In the genomic region with DNA sequence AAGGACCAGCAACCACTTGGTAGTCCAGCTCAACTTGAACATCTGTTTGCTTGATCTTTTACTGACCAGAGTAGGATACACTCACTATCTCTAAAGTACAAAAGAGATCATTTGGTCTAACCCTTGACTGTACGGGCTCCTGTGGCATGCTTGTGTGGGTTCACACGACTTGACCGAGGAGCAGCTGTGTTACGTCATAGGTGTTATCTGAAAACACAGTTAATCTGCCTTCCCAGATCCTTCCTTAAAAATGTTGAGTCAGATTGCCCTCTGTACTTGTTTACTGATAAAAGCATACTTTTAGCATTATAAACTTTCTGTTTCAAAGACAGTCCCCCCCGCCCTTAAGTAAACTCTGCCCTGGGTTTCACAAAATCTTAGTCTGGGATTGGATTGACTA, we compare ENCODE assay signal across 29 mouse cellular contexts. TPM values are rescaled to one million over a fixed set of nuclear protein-coding genes. Genes with fewer than 3 reads are reported as not detected.
A peak's percentile ranks its signal among the peaks of the same experiment; 100 is the strongest.
DNase-seq lines count a peak whose midpoint lies in the region; ATAC-seq and TF ChIP-seq lines count a peak whose summit lies in the region.
"Had no signal": no experiment of that assay in that cellular context is flagged by ENCODE, and none has a peak within 500 bp of the region (broad histone marks: within the 10 kb centered on the region; RNA-seq: fewer than 3 reads in every experiment).

No protein-coding gene starts in this region.

- H3K4me3 ChIP-seq in liver, adult 2 months (ENCODE audit: insufficient read depth, low read depth, low read length), result no peak overlapping the region
- no peak overlapping the region for H3K4me3 ChIP-seq in intestine, embryonic 15.5 days (replicated peaks)
- no peak overlapping the region for H3K4me3 ChIP-seq in liver, embryonic 14.5 days (ENCODE audit: insufficient read depth in 1 of 2, low read depth in 2 of 2, low read length in 2 of 2)
- H3K4me3 ChIP-seq in hindbrain, embryonic 14.5 days (replicated peaks; ENCODE audit: low read length), result no peak overlapping the region
- H3K4me3 ChIP-seq: embryonic facial prominence, embryonic 12.5 days; forebrain, embryonic 15.5 days; heart, embryonic 15.5 days; layer of hippocampus, adult 2 months; limb, embryonic 15.5 days; midbrain, embryonic 13.5 days; neural tube, embryonic 13.5 days had no signal

- H3K4me1 ChIP-seq in liver, adult 2 months (ENCODE audit: control insufficient read depth, insufficient read depth, low read length), result no peaks in the 10 kb centered on the region
- H3K4me1 ChIP-seq in intestine, embryonic 15.5 days (replicated peaks), result no peaks in the 10 kb centered on the region; the same call in 1 of the 2 replicates
- H3K4me1 ChIP-seq in liver, embryonic 14.5 days (replicated peaks; ENCODE audit: control insufficient read depth in 2 of 2, insufficient read depth in 2 of 2, low read length in 1 of 2), result peaks cover 0 to 5% of the 10 kb centered on the region in 2 experiments; a peak in 2 of 4 replicates
- no peaks in the 10 kb centered on the region for H3K4me1 ChIP-seq in hindbrain, embryonic 14.5 days (replicated peaks; ENCODE audit: control insufficient read depth, insufficient read depth, low read length)
- H3K4me1 ChIP-seq: embryonic facial prominence, embryonic 12.5 days; forebrain, embryonic 15.5 days; heart, embryonic 15.5 days; limb, embryonic 15.5 days; midbrain, embryonic 13.5 days; neural tube, embryonic 13.5 days had no signal

- intact Hi-C loops in gastrocnemius, postnatal 14 days (cut with DNase I; ENCODE audit: low total_unique reads), result no loop called here

- peak; percentile 43 for DNase-seq in liver, adult 2 months (ENCODE audit: extremely low read depth, low read depth, low spot score)
- no peak for DNase-seq in liver
- DNase-seq in liver, embryonic 14.5 days (ENCODE audit: low read depth in 3 of 3, low spot score in 3 of 3), result no peak
- no peak for DNase-seq in kidney, postnatal 10 days
- DNase-seq in gastrocnemius, postnatal 14 days, result no peak
- no peak for DNase-seq in cerebellum, adult 9-10 months
- no peak for DNase-seq in hindbrain, embryonic 14.5 days (ENCODE audit: low spot score)
- DNase-seq: adrenal gland, adult 8-10 months; cerebellum, adult 8-10 months; cerebellum, postnatal 36 days; embryo, embryonic 11 days; kidney, adult 11 months; kidney, postnatal 25 days; left cerebral cortex, postnatal 4 days; lung, postnatal 4 days; right cerebral cortex, postnatal 4 days; thymus, adult 18-20 months; thymus, postnatal 25 days had no signal

- H3K27ac ChIP-seq in liver, adult 2 months (replicated peaks; ENCODE audit: insufficient read depth, low read depth, low read length), result no peak overlapping the region
- no peak overlapping the region for H3K27ac ChIP-seq in intestine, embryonic 15.5 days
- H3K27ac ChIP-seq in liver, embryonic 14.5 days, result no peak overlapping the region
- H3K27ac ChIP-seq in hindbrain, embryonic 14.5 days, result no peak overlapping the region
- H3K27ac ChIP-seq: embryonic facial prominence, embryonic 12.5 days; forebrain, embryonic 15.5 days; heart, embryonic 15.5 days; hindbrain, postnatal 0 days; layer of hippocampus, adult 2 months; limb, embryonic 15.5 days; midbrain, embryonic 13.5 days; neural tube, embryonic 13.5 days; stomach, postnatal 0 days had no signal

- TF ChIP-seq CTCF in liver, adult 2 months (IDR thresholded peaks at IDR 0.05; ENCODE audit: low read depth, low read length), result no peak
- TF ChIP-seq CTCF in liver, embryonic 14.5 days (IDR thresholded peaks at IDR 0.05; ENCODE audit: low read depth), result no peak

- H3K9ac ChIP-seq in liver, adult 2 months (ENCODE audit: low read depth, low read length), result no peak overlapping the region
- H3K9ac ChIP-seq in intestine, embryonic 15.5 days, result no peak overlapping the region
- no peak overlapping the region for H3K9ac ChIP-seq in liver, embryonic 14.5 days (replicated peaks)
- H3K9ac ChIP-seq in hindbrain, embryonic 14.5 days, result no peak overlapping the region
- H3K9ac ChIP-seq: embryonic facial prominence, embryonic 12.5 days; forebrain, embryonic 15.5 days; heart, embryonic 15.5 days; limb, embryonic 15.5 days; midbrain, embryonic 13.5 days; neural tube, embryonic 13.5 days had no signal

- H3K4me2 ChIP-seq in intestine, embryonic 15.5 days (replicated peaks), result no peak overlapping the region
- no peak overlapping the region for H3K4me2 ChIP-seq in liver, embryonic 14.5 days (ENCODE audit: low read depth)
- no peak overlapping the region for H3K4me2 ChIP-seq in hindbrain, embryonic 14.5 days (replicated peaks)
- H3K4me2 ChIP-seq: embryonic facial prominence, embryonic 12.5 days; forebrain, embryonic 15.5 days; heart, embryonic 15.5 days; limb, embryonic 15.5 days; midbrain, embryonic 13.5 days; neural tube, embryonic 13.5 days had no signal

- no peaks in the 10 kb centered on the region for H3K27me3 ChIP-seq in liver, adult 2 months (ENCODE audit: control insufficient read depth, insufficient read depth, low read length)
- no peaks in the 10 kb centered on the region for H3K27me3 ChIP-seq in intestine, embryonic 15.5 days (replicated peaks)
- H3K27me3 ChIP-seq in liver, embryonic 14.5 days (ENCODE audit: control insufficient read depth, insufficient read depth, low read length), result no peaks in the 10 kb centered on the region
- H3K27me3 ChIP-seq in hindbrain, embryonic 14.5 days (ENCODE audit: control insufficient read depth, insufficient read depth, low read length), result no peaks in the 10 kb centered on the region
- H3K27me3 ChIP-seq: embryonic facial prominence, embryonic 12.5 days; forebrain, embryonic 15.5 days; heart, embryonic 15.5 days; limb, embryonic 15.5 days; midbrain, embryonic 13.5 days; neural tube, embryonic 13.5 days had no signal

- peak; percentile 41; the same call in 1 of the 2 replicates for ATAC-seq in intestine, embryonic 15.5 days
- peak; percentile 43; the same call in 1 of the 2 replicates for ATAC-seq in liver, embryonic 14.5 days (ENCODE audit: insufficient read depth)
- ATAC-seq in hindbrain, embryonic 14.5 days (ENCODE audit: low FRiP score), result no peak
- ATAC-seq: activated CD4-positive, CD25-positive, alpha-beta regulatory T cell, adult 4 months; forebrain, embryonic 15.5 days; hindbrain, postnatal 0 days; midbrain, embryonic 13.5 days had no signal

- no peak for TF ChIP-seq POLR2A in liver, adult 2 months (IDR thresholded peaks at IDR 0.05; ENCODE audit: extremely low read depth, insufficient read depth, low read length)

- H3K9me3 ChIP-seq in intestine, embryonic 15.5 days, result no peaks in the 10 kb centered on the region
- no peaks in the 10 kb centered on the region for H3K9me3 ChIP-seq in liver, embryonic 14.5 days (ENCODE audit: control insufficient read depth, low read length)
- H3K9me3 ChIP-seq in hindbrain, embryonic 14.5 days (ENCODE audit: control insufficient read depth, low read length), result no peaks in the 10 kb centered on the region
- H3K9me3 ChIP-seq: embryonic facial prominence, embryonic 12.5 days; forebrain, embryonic 15.5 days; heart, embryonic 15.5 days; limb, embryonic 15.5 days; midbrain, embryonic 13.5 days; neural tube, embryonic 13.5 days had no signal

- peak; percentile 26; the same call in 1 of the 2 replicates for TF ChIP-seq EP300 in liver, embryonic 14.5 days (IDR thresholded peaks at IDR 0.05; ENCODE audit: low read depth)

- WGBS in liver, adult 2 months, result 15% methylated on average over 5 of the region's 5 CpGs
- 46% methylated on average over 5 of the region's 5 CpGs for WGBS in intestine, embryonic 15.5 days
- 7% methylated on average over 5 of the region's 5 CpGs for WGBS in liver, embryonic 14.5 days (ENCODE audit: insufficient replicate concordance)
- 94% methylated on average over 5 of the region's 5 CpGs for WGBS in hindbrain, embryonic 14.5 days

- no peaks in the 10 kb centered on the region for H3K36me3 ChIP-seq in liver, adult 2 months (ENCODE audit: control insufficient read depth, insufficient read depth, low read length)
- no peaks in the 10 kb centered on the region for H3K36me3 ChIP-seq in intestine, embryonic 15.5 days
- H3K36me3 ChIP-seq in liver, embryonic 14.5 days (replicated peaks; ENCODE audit: control insufficient read depth, insufficient read depth, low read depth), result no peaks in the 10 kb centered on the region
- no peaks in the 10 kb centered on the region for H3K36me3 ChIP-seq in hindbrain, embryonic 14.5 days (replicated peaks; ENCODE audit: control insufficient read depth, insufficient read depth)
- H3K36me3 ChIP-seq: embryonic facial prominence, embryonic 12.5 days; forebrain, embryonic 15.5 days; heart, embryonic 15.5 days; limb, embryonic 15.5 days; midbrain, embryonic 13.5 days; neural tube, embryonic 13.5 days had no signal

- no peaks in the 10 kb centered on the region for H3K79me2 ChIP-seq in liver, adult 2 months (ENCODE audit: control insufficient read depth, insufficient read depth, low read length)

RNA-seq across cellular contexts. Expression of a gene that starts 19.4 kb away (rescaled TPM):
- 13.8 and 14.2 TPM in 2 replicates for total RNA-seq in liver, adult 2 months (2014; rRNA removed)
- 3.1 and 3.9 TPM in 2 replicates for polyA plus RNA-seq in liver, adult 2 months (2012; rRNA removed)
- 23.6 and 27.0 TPM in 2 replicates for polyA plus RNA-seq in intestine, embryonic 15.5 days (2015; fragmentation: Nextera tagmentation; extraction: Ambion mirVana)
- polyA plus RNA-seq in liver, embryonic 14.5 days (2012; rRNA removed), result 5.1 and 7.7 TPM in 2 replicates
- polyA plus RNA-seq in liver, embryonic 14.5 days (2014; fragmentation: Nextera tagmentation; extraction: Ambion mirVana), result 16.7 TPM in 2 replicates
- total RNA-seq in gastrocnemius, postnatal 14 days (2021), result 10 to 100 TPM; 14.9 to 16.5 TPM
- 7.6 and 8.9 TPM in 2 replicates for polyA plus RNA-seq in hindbrain, embryonic 14.5 days (2014; fragmentation: Nextera tagmentation; extraction: Ambion mirVana)
